Mouse (Mus musculus): Measurements from ENCODE around the gene Bpifb1. TPM values are rescaled to one million over a fixed set of nuclear protein-coding genes. Genes with fewer than 3 reads are reported as not detected.
"Not testable (repeated sequence)": the region's sequence is repeated elsewhere in the genome, so short reads cannot be mapped to it uniquely, and the experiment has no call there.

The Bpifb1 gene
- polyA plus RNA-seq, 1 experiment from 2014 or later, result 0.90 TPM

DNA sequence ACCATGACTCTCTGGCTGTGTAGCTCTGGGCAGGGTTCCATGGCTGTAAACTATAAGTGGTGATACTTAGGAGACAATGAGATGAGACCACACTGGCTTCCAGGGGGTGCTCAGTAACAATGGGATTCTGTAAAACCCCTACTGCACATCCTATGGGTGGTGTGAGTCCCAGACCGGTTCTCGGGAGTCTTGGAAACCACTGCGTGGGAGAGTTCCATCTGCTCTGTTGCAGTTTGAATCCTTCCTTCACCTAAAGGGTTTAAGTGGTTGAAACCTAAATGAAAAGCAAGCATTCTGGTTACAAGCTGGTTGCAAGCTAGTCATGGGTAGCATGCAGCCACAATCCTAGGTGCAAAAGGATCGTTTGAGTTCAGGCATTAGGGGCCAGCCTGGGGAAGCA lies 21.3 kb downstream of the Bpifb1 start:
- H3K4me1 ChIP-seq, result no peaks in the 10 kb centered on the region
- ATAC-seq (ENCODE audit: borderline replicate concordance, extremely low read depth, low FRiP score, low TSS enrichment), result no peak
- H3K27ac ChIP-seq, result no peak overlapping the region
- no peaks in the 10 kb centered on the region for H3K36me3 ChIP-seq
- WGBS, result 85% methylated on average over 4 of the region's 4 CpGs
- H3K4me3 ChIP-seq, result no peak overlapping the region
- H3K9me3 ChIP-seq, result no peaks in the 10 kb centered on the region
- no peaks in the 10 kb centered on the region for H3K27me3 ChIP-seq
- no peak overlapping the region for H3K9ac ChIP-seq
- no peak overlapping the region for H3K4me2 ChIP-seq

DNA sequence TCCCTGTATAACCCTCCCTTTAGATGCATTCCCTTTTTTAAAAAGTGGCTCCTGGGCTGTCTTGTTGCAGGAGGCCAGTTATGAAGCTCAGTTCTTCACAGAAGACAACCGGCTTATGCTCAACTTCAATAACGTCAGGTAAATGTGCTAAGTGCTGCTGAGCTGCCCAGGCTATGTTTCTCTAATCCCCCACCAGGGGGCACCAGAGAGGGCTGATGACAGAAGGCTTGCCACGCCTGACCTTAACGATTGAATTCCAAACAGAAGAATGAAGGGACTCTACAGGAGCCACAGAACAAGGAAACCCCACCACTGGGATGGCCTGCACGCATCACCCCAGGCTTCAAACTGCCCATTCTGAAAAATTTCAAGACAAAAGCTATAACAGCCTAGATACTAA lies 24.6 kb downstream of the Bpifb1 start:
- no peak overlapping the region for H3K4me3 ChIP-seq
- ATAC-seq (ENCODE audit: borderline replicate concordance, extremely low read depth, low FRiP score, low TSS enrichment), result 0 out of 2 replicates have a peak, but pooled peaks have one; percentile 13
- H3K4me1 ChIP-seq, result no peaks in the 10 kb centered on the region
- no peak overlapping the region for H3K4me2 ChIP-seq
- H3K36me3 ChIP-seq, result no peaks in the 10 kb centered on the region
- WGBS, result 13% methylated on average over 5 of the region's 5 CpGs
- H3K9me3 ChIP-seq, result no peaks in the 10 kb centered on the region
- H3K27me3 ChIP-seq, result no peaks in the 10 kb centered on the region
- H3K27ac ChIP-seq, result no peak overlapping the region
- no peak overlapping the region for H3K9ac ChIP-seq

DNA sequence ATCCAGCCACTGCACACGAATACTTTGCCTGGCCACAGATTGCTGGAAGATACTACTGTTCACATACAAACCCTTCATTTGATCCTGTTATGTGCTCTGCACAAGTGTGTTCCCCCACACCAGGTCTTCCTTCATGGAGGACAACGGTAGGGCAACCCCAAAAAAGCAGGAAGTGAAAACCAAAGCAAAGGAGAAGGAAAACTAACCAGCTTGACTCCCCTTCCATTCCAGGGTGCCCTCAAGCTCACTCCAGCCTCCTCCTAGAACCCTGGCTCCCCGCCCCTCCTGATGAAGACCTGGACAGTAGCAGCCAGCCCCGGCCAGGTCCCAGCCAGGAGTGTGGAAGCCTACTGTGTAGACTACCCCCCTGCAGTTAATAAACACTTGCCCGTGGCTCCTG lies 29.3 kb downstream of the Bpifb1 start:
- H3K27me3 ChIP-seq, result no peaks in the 10 kb centered on the region
- H3K9ac ChIP-seq, result no peak overlapping the region
- 63% methylated on average over 5 of the region's 5 CpGs for WGBS
- no peaks in the 10 kb centered on the region for H3K9me3 ChIP-seq
- H3K4me3 ChIP-seq, result no peak overlapping the region
- no peak overlapping the region for H3K27ac ChIP-seq
- no peaks in the 10 kb centered on the region for H3K36me3 ChIP-seq
- H3K4me1 ChIP-seq, result peaks cover 18% of the 10 kb centered on the region
- H3K4me2 ChIP-seq, result no peak overlapping the region
- ATAC-seq (ENCODE audit: borderline replicate concordance, extremely low read depth, low FRiP score, low TSS enrichment), result no peak

DNA sequence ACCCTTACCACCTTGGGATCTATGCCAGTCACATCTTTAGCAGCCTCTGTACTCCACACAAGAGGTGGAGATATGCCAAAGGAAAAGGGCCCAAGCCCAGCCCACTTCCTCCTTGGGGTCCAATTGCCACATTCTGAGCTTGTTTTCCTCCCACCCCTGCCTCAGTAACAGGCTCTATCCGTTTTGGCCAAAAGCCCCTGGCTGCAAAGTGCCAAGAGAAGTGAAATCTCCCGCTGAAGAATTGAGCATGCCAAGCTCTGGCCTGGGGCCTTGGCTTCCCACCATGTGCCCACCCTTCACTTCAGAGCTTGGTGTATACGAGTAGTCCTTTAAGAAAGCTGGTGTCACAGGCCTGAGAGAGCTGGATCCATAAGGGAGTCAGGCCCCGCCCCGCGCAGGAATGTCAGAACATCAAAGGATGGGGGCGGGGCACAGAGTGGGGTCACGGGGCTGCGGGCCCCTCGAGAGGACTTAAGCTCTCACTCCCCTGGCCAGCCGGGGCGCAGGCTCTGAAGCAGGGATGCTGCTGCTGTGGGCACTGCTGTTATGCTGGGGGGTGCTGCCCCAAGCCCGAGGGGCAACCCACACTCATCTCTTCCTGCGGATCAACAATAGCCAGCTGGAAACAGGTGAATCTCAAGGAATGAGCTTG lies 32.8 kb downstream of the Bpifb1 start, which contains the start of gene Bpifb5:
Gene Bpifb5, plus strand, starts transcription at position 478 of the 652 bp plus-strand sequence.
- 5% methylated on average over 14 of the region's 14 CpGs for WGBS
- Histone ChIP-seq H3K4me1 (peaks cover 22% of the 10 kb centered on the region), H3K9me3 (no peaks in the 10 kb centered on the region), H3K4me3 (no peak within 1 kb of the TSS), H3K36me3 (no peaks in the 10 kb centered on the region), H3K9ac (no peak within 1 kb of the TSS), H3K27ac (peak within 1 kb of the TSS; percentile 64), H3K27me3 (no peaks in the 10 kb centered on the region), H3K4me2 (peak within 1 kb of the TSS; percentile 40)
- ATAC-seq (ENCODE audit: borderline replicate concordance, extremely low read depth, low FRiP score, low TSS enrichment), result peak; percentile 71

DNA sequence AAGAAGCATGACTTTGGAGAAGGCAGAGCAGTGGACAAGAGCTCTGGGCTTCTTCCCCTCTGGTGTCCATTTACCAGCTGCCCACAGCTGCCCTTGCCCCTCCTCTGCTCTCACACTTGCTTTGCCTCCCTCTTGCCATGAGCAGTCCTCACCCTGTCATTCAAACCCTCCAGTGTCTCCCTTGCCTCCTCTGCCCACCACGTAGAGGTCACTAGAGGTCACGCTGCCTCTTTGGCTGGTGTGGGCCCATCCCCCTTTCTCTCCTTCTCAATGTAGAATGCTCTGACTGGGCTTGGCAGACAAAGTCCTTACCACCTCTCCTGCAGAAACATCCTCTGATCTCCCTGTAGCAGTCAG lies 33.3 kb downstream of the Bpifb1 start:
- H3K9ac ChIP-seq, result no peak overlapping the region
- WGBS, result 19% methylated on average over 2 of the region's 2 CpGs
- H3K27me3 ChIP-seq, result no peaks in the 10 kb centered on the region
- H3K4me3 ChIP-seq, result no peak overlapping the region
- peaks cover 22% of the 10 kb centered on the region for H3K4me1 ChIP-seq
- peak overlapping the region; percentile 40 for H3K4me2 ChIP-seq
- H3K36me3 ChIP-seq, result no peaks in the 10 kb centered on the region
- no peaks in the 10 kb centered on the region for H3K9me3 ChIP-seq
- peak overlapping the region; percentile 64 for H3K27ac ChIP-seq
- ATAC-seq (ENCODE audit: borderline replicate concordance, extremely low read depth, low FRiP score, low TSS enrichment), result peak; percentile 19; the same call in 1 of the 2 replicates

DNA sequence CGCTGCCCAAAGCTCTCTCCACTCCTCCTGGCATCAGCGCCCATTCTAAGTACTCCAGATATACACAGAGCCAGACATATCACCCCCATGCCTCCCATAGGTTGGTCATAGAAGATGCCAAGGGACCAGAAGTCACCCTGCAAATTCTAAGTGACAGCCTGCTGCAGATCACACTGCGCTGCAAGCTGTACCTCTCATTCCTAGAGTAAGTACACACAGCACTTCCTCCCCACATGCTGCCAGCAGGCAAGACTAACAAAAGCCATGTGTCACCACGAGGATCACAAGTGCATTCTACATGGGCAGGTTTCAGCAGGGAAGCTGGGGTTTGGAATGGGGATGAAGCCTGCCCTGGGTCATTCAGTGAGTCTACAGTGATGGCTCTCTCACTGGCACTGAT lies 36.4 kb downstream of the Bpifb1 start:
- no peak for ATAC-seq (ENCODE audit: borderline replicate concordance, extremely low read depth, low FRiP score, low TSS enrichment)
- no peak overlapping the region for H3K9ac ChIP-seq
- H3K9me3 ChIP-seq, result no peaks in the 10 kb centered on the region
- H3K27me3 ChIP-seq, result no peaks in the 10 kb centered on the region
- 62% methylated on average over 4 of the region's 4 CpGs for WGBS
- H3K4me1 ChIP-seq, result peaks cover 22% of the 10 kb centered on the region
- no peak overlapping the region for H3K27ac ChIP-seq
- H3K4me2 ChIP-seq, result no peak overlapping the region
- H3K36me3 ChIP-seq, result no peaks in the 10 kb centered on the region
- no peak overlapping the region for H3K4me3 ChIP-seq

DNA sequence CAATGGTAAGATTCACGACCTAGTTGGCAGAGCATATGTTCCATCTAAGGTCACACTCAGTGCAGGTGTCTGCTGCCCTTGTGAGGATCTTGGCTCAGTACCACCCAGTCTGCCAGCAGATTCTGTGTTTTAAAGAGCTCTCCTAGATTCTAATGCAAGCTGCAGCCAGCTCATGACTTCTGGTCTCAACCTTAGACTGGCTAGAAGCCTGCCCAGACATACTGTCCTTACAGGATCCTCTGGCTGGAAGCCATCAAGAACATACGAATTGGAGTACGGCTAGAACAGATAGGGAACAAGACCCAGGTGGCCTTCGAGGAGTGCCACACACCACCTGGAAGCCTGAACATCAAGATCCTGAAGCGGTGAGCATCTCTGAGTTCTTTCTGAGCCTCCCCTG lies 37.2 kb downstream of the Bpifb1 start:
- Histone ChIP-seq H3K4me1 (peaks cover 19% of the 10 kb centered on the region), H3K4me3 (no peak overlapping the region), H3K27me3 (no peaks in the 10 kb centered on the region), H3K27ac (no peak overlapping the region), H3K9me3 (no peaks in the 10 kb centered on the region), H3K36me3 (no peaks in the 10 kb centered on the region), H3K9ac (no peak overlapping the region), H3K4me2 (no peak overlapping the region)
- ATAC-seq (ENCODE audit: borderline replicate concordance, extremely low read depth, low FRiP score, low TSS enrichment), result no peak
- WGBS, result 71% methylated on average over 5 of the region's 5 CpGs

DNA sequence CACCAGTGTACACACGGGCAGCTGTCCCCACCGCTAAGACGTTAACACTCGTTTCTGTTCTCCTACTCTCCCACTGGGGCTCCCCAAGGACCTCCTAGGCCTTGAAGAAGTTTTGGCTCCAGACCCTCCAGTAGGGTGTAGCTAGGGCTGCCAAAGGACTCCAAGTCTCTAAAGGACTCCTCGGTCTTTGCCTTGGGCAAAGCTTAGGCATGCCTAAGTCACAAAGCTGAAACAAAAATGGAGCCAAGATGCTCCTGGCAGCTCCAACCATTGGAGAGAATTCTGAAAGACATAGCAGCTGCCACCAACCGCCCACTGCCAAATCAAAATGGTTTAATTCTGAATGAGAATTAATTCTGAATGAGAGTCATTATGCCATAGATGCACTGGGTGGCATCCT lies 42.8 kb downstream of the Bpifb1 start:
- 88% methylated on average over 6 of the region's 6 CpGs for WGBS
- no peak overlapping the region for H3K9ac ChIP-seq

DNA sequence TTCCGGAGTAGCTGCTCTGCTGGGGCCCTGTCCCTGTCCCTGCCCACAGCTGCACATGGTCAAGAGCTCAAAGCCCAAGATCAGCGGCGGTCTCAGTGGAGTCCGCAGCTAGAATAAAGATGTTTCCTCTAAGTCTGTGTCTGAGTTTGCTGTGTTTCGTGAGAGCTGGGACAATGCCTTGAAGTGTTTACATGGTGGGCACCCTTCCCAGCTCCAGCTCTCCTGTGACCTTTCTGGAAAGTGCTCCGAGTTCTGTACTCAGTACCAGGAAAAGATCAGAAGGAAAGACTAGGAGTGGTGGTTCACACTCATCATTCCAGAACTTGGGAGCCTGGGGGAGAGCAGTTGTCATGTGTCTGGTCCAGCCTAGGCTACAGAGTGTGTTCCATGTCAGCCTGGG lies 50.2 kb downstream of the Bpifb1 start:
- H3K9me3 ChIP-seq, result no peaks in the 10 kb centered on the region
- no peaks in the 10 kb centered on the region for H3K27me3 ChIP-seq
- H3K4me1 ChIP-seq, result no peaks in the 10 kb centered on the region
- no peak for ATAC-seq (ENCODE audit: borderline replicate concordance, extremely low read depth, low FRiP score, low TSS enrichment)
- no peak overlapping the region for H3K4me2 ChIP-seq
- WGBS, result 55% methylated on average over 6 of the region's 6 CpGs
- H3K27ac ChIP-seq, result no peak overlapping the region
- H3K4me3 ChIP-seq, result no peak overlapping the region
- no peaks in the 10 kb centered on the region for H3K36me3 ChIP-seq
- no peak overlapping the region for H3K9ac ChIP-seq

More for the DNA sequence above, 42.8 kb downstream of the Bpifb1 start:
- Histone ChIP-seq H3K27me3 (no peaks in the 10 kb centered on the region), H3K4me2 (no peak overlapping the region), H3K4me3 (no peak overlapping the region), H3K4me1 (no peaks in the 10 kb centered on the region), H3K27ac (no peak overlapping the region), H3K9me3 (no peaks in the 10 kb centered on the region), H3K36me3 (no peaks in the 10 kb centered on the region)
- no peak for ATAC-seq (ENCODE audit: borderline replicate concordance, extremely low read depth, low FRiP score, low TSS enrichment)

DNA sequence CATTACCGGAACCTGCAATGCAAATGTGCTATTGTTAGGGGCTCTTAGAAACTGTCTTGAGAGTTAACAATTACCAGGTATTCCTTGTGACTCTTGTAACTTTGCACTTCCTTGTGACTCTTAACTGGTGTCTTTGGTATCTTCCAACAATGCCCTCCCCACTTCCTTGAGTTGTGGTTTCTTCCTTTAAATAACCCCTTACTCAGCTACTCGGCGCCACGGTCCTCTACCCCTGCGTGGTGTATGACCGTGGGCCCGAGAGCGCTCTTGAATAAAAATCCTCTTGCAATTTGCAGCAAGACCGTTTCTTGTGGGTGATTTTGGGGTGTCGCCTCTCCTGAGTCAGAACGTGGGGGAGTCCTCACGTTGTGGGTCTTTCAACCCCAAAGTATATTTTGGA lies 52.1 kb downstream of the Bpifb1 start:
- not testable (repeated sequence) for H3K4me2 ChIP-seq; H3K4me1 ChIP-seq; H3K4me3 ChIP-seq; H3K27ac ChIP-seq; H3K27me3 ChIP-seq; H3K9ac ChIP-seq; H3K36me3 ChIP-seq; ATAC-seq (ENCODE audit: borderline replicate concordance, extremely low read depth, low FRiP score, low TSS enrichment); H3K9me3 ChIP-seq
- 94% methylated on average over 11 of the region's 12 CpGs for WGBS

DNA sequence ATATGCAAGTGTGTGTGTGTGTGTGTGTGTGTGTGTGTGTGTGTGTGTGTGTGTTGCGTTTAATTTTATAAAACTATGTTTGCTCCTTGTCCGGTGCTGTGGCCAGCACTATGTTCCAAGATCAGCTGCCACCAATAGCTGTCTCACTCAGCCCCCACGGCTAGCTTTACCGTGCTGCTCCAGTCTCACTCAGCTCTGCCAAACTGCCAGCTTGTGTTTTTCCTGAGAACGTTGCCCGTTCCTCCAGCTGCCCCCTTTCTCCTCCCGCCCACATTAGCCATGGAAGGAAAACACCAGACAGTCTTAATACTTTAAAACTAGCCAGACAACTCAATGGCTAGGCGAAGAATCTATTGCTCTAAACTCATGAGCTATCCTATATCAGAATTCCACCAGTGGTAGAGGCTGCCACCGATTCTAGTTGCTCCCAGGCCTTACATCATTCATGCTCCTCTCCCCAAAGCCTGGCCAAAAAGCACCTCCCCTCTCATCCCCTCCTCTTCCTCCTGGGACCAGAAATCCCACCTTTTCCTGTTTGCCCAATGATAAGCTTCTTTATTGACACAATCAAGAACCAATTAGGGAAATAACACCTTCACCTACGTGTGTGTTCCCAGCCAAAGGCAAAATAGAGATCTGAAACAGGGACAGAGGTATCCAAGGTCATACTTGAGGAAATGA lies 52.9 kb downstream of the Bpifb1 start:
- H3K4me2 ChIP-seq, result no peak overlapping the region
- no peaks in the 10 kb centered on the region for H3K4me1 ChIP-seq
- 78% methylated on average over 10 of the region's 10 CpGs for WGBS
- H3K27ac ChIP-seq, result no peak overlapping the region
- H3K36me3 ChIP-seq, result no peaks in the 10 kb centered on the region
- no peak overlapping the region for H3K9ac ChIP-seq
- ATAC-seq (ENCODE audit: borderline replicate concordance, extremely low read depth, low FRiP score, low TSS enrichment), result no peak
- no peaks in the 10 kb centered on the region for H3K27me3 ChIP-seq
- no peaks in the 10 kb centered on the region for H3K9me3 ChIP-seq
- H3K4me3 ChIP-seq, result no peak overlapping the region

DNA sequence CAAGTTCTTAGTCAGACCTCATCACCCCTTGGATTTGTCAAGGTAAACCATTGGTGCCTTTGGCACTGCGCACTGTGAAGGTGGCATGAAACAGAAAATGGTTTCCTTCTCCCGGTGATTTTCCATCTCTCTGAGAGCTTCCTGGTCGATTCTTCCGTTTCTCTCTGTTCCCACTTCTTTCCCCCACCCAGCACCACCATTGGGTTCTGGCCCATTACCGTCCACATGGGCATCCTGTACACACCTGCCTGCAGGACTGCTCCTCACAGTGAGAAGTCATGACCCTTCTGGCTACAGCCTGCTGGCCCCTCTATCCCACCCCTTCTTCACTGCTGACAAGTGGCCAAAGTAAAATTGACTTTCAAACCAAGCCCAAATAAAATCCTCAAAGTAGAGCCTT lies 54.7 kb downstream of the Bpifb1 start:
- no peaks in the 10 kb centered on the region for H3K27me3 ChIP-seq
- no peak overlapping the region for H3K9ac ChIP-seq
- H3K4me2 ChIP-seq, result no peak overlapping the region
- H3K36me3 ChIP-seq, result no peaks in the 10 kb centered on the region
- no peak overlapping the region for H3K4me3 ChIP-seq
- H3K27ac ChIP-seq, result no peak overlapping the region
- H3K4me1 ChIP-seq, result no peaks in the 10 kb centered on the region
- ATAC-seq (ENCODE audit: borderline replicate concordance, extremely low read depth, low FRiP score, low TSS enrichment), result no peak
- 86% methylated on average over 5 of the region's 5 CpGs for WGBS
- no peaks in the 10 kb centered on the region for H3K9me3 ChIP-seq

Data from lung, embryonic 15.5 days (tissue).